Mouse (Mus musculus) C2C12 (cell line): ENCODE measurements at regions not wholly inside any gene's neighbourhood (a gene's known extent, or its start where the extent isn't known, plus 50 kb on each side); places are given as distances from the start of the nearest gene placed in this dataset.

Experiments used
- CTCF ChIP-seq: IDR thresholded peaks from one replicate; pipeline ENCODE4 v1.5.1; 2011; ENCODE audit not compliant: control insufficient read depth, insufficient read depth, insufficient read length
- USF1 ChIP-seq: IDR thresholded peaks from one replicate; pipeline ENCODE4 v1.6.1; 2011; ENCODE audit warnings: low read depth, mild to moderate bottlenecking, control low read depth, moderate library complexity

DNA sequence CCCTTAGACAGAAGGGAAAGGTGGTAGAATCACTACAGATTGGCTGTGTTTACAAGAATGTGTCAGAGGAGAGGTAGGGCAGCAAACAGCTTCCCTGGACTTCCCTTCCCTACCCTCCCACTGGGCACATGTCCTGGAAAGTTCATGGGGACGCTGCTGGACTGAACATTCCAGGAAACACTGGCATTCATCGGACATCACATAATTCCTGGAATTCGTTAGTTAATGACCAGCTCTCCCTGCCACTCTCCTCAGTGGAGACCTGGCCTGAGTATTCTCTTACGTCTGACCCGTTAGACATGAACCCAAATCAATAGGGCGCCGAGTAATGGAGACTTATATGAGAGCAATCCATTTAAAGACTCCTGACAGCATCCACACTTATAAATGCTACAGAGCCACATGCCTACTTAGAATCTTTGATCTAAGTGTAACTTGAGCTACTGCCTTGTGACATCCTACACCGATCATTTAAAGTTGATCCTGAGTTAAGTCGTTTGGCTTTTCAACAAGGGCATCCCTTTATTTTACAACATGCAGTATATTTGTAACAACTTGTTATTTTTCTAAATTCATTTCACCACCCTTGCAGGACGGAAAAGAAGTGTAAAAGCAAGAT, 156.6 kb downstream of the Snx10 start:
- TF ChIP-seq USF1 (no peak), CTCF (no peak)
